1 mouse cellular context compared by ENCODE assay signal in the genomic region with DNA sequence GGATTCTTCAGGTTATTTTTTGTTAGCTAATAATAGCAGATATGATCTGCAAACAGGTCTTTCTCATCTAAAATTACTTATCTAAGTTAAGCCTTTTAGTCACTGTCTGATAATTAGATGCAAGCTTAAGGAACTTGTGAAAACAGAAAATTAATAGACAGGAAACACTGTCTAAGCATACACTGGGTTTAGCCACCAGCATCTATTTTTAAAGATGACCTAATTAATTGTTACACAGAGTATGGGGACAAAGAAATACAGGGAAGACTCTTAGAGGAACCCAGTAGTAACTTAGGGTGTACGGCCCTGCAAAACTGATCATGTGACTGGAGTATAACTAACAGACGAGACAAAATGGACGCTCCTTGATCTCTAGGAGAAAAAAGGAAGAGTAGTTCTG.
TF ChIP-seq lines count a peak whose summit lies in the region.

No protein-coding gene starts in this region.

TF ChIP-seq in CH12.LX, 34 proteins besides CTCF, POLR2A, EP300 and RAD21 (continued from another document):
- no peak for TF ChIP-seq MYC (IDR thresholded peaks at IDR 0.05; ENCODE audit: low read depth, low read length)
- peak; percentile 60 for TF ChIP-seq JUN (IDR thresholded peaks at IDR 0.05; ENCODE audit: insufficient read depth, low read depth, low read length)
